Mouse (Mus musculus): ENCODE measurements around the gene Sys1. TPM values are rescaled to one million over a fixed set of nuclear protein-coding genes. Genes with fewer than 3 reads are reported as not detected.

Sys1 gene
- polyA plus RNA-seq, 1 experiment, result not detected

DNA sequence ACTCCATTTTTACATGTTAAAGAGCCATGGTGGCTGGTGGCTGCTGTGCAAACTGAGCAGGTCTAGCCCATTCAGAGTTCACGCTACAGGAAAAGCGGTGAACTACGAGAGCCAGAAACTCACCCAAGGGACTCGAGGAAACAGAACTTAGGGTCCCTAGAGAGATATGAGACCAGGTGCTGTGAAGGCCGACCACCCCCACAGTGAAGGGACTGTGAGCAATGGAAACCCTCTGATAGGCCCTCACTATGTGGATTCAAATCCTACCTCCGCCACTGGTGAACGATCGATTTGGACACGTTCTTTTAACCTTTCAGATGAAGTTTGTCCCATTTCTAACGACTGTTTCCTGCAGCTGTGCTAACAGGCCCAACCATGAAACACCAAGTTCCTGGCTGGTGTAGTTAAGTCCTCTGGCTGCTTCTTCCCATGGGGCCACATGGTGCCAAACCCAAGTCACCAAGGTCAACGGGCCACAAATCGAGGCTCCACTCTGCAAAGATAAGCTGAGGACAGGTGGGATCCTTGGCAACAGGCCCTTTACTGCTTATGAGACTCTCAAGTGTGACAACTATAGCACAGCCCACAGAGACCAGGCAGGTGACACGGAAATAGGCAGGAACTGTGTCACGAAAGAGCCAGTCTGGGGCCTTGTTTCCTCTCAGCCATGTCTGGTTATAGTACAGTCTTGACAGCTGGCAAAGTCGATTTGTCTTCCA is 33.9 kb upstream of the Sys1 start:
- H3K27ac ChIP-seq (ENCODE audit: insufficient read depth, low read depth, low read length), result no peak overlapping the region
- 0 out of 2 replicates have a peak, but pooled peaks cover 5% of the 10 kb centered on the region for H3K4me1 ChIP-seq (ENCODE audit: control insufficient read depth, insufficient read depth, low read length)
- WGBS, result 92% methylated on average over 15 of the region's 15 CpGs
- H3K4me3 ChIP-seq (ENCODE audit: insufficient read depth, low read depth, low read length), result no peak overlapping the region
- TF ChIP-seq CTCF (IDR thresholded peaks at IDR 0.05; ENCODE audit: insufficient read depth, low read depth, low read length) (no peak), POLR2A (IDR thresholded peaks at IDR 0.05; ENCODE audit: insufficient read depth, low read depth, low read length) (no peak)

DNA sequence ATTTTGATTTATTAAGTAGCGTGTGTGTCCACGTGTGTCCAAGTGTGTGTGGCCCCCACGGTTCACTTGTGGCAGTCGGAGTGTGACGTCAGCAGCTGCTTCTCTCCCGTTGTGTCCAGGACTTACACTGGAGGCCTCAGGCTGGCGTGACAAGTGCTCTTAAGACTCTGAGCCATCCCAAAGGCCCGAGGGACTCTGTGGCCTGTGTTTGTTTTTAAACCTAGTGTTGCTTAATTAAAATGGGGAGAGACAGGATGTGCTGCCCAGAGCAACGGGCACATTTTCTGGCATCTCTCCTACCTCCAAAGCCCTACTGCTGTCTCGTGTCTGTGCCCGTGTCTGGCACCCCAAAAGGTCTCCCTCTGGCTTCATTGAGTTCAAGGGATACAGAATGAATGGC is 33.3 kb upstream of the Sys1 start:
- TF ChIP-seq CTCF (IDR thresholded peaks at IDR 0.05; ENCODE audit: insufficient read depth, low read depth, low read length) (no peak), POLR2A (IDR thresholded peaks at IDR 0.05; ENCODE audit: insufficient read depth, low read depth, low read length) (no peak)
- Histone ChIP-seq H3K4me3 (ENCODE audit: insufficient read depth, low read depth, low read length) (no peak overlapping the region), H3K4me1 (ENCODE audit: control insufficient read depth, insufficient read depth, low read length) (0 out of 2 replicates have a peak, but pooled peaks cover 5% of the 10 kb centered on the region), H3K27ac (ENCODE audit: insufficient read depth, low read depth, low read length) (no peak overlapping the region)
- 81% methylated on average over 11 of the region's 11 CpGs for WGBS

DNA sequence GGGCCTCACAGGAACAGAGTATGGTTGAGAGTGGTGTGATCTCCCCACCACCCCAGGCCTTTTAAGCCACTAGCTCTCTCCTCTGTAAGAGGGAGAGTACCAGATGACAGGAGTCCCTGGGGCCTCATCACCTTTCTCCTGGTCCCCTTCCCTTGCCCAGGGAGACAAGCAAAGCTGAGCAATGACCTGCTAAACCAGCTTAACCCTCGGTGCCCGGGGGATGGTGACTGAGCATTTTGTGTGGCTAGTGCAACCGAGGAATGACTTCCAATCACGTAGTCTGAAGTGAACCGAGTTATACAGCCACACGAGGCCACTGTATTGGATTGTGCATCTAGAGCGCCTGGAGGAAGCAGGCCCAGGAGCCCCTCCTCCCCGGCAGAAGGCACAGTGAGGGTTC is 32.4 kb upstream of the Sys1 start:
- WGBS, result 91% methylated on average over 8 of the region's 8 CpGs
- no peak for TF ChIP-seq POLR2A (IDR thresholded peaks at IDR 0.05; ENCODE audit: insufficient read depth, low read depth, low read length)
- Histone ChIP-seq H3K4me1 (ENCODE audit: control insufficient read depth, insufficient read depth, low read length) (0 out of 2 replicates have a peak, but pooled peaks cover 5% of the 10 kb centered on the region), H3K4me3 (ENCODE audit: insufficient read depth, low read depth, low read length) (no peak overlapping the region), H3K27ac (ENCODE audit: insufficient read depth, low read depth, low read length) (no peak overlapping the region)

DNA sequence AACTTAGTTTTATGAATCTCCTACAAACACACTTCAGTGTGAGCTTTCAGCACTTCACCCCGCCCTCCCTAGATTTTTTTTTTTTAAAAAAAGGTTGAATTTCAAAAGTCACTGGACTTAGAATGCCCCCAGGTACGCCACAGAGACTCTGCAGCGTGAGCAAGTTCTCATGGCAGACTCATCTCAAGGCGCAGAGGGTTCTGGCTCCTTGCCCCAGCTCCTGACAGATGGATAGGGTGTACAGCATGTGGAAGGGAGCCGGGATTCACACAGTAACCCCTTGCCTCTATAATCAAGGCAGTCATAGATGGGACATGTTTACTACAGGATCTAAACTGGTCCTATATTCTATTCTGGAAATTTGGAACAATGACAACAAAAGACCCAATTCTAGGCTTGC is 31.4 kb upstream of the Sys1 start:
- TF ChIP-seq POLR2A (IDR thresholded peaks at IDR 0.05; ENCODE audit: insufficient read depth, low read depth, low read length) (no peak), CTCF (IDR thresholded peaks at IDR 0.05; ENCODE audit: insufficient read depth, low read depth, low read length) (no peak)
- peaks cover 5% of the 10 kb centered on the region for H3K4me1 ChIP-seq (ENCODE audit: control insufficient read depth, insufficient read depth, low read length)
- no peak overlapping the region for H3K4me3 ChIP-seq (ENCODE audit: insufficient read depth, low read depth, low read length)
- H3K27ac ChIP-seq (ENCODE audit: insufficient read depth, low read depth, low read length), result no peak overlapping the region
- WGBS, result 80% methylated on average over 5 of the region's 5 CpGs

DNA sequence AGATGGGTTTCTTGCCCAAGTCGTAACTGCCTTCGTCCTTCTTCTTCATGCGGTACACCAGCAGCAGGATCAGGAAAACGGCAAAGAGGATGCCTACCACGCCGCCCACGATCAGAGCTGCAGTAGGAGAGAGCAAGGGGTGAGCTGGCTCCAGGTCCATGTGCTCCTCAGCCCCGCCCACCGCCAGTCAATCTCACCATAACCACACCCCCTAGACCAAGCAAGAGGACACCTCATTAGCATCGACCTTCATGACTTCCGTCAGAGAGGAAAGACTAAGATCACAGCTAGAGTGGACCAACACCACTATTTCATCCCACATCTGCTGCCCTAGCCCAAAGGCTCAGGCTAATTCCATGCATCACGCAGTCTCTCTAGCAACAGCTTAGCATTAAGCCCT is 30.6 kb upstream of the Sys1 start:
- Histone ChIP-seq H3K4me3 (ENCODE audit: insufficient read depth, low read depth, low read length) (no peak overlapping the region), H3K27ac (ENCODE audit: insufficient read depth, low read depth, low read length) (no peak overlapping the region), H3K4me1 (ENCODE audit: control insufficient read depth, insufficient read depth, low read length) (peaks cover 12% of the 10 kb centered on the region)
- 43% methylated on average over 12 of the region's 12 CpGs for WGBS
- TF ChIP-seq CTCF (IDR thresholded peaks at IDR 0.05; ENCODE audit: insufficient read depth, low read depth, low read length) (no peak), POLR2A (IDR thresholded peaks at IDR 0.05; ENCODE audit: insufficient read depth, low read depth, low read length) (no peak)

DNA sequence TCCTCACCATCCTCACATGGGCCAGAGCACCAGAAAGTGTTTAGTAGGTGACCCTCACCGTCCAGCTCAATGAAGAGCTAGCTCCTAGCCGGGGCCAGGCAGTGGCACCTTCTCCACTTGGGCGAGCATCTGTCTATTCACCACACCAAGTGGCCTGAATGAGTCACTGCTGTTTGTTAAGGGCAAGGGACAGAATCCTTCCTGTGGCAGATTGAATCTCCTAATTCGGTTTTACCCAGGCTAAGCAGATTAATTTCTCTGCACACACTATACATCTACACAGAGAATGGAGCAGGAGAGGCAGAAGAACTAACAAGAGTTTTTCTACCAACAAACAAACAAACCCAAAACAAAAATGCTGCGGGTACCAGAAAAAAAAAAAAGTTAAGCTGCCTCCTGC is 29.8 kb upstream of the Sys1 start:
- H3K27ac ChIP-seq (ENCODE audit: insufficient read depth, low read depth, low read length), result no peak overlapping the region
- WGBS, result 88% methylated on average over 5 of the region's 5 CpGs
- TF ChIP-seq CTCF (IDR thresholded peaks at IDR 0.05; ENCODE audit: insufficient read depth, low read depth, low read length) (no peak), POLR2A (IDR thresholded peaks at IDR 0.05; ENCODE audit: insufficient read depth, low read depth, low read length) (no peak)
- peaks cover 18% of the 10 kb centered on the region for H3K4me1 ChIP-seq (ENCODE audit: control insufficient read depth, insufficient read depth, low read length)
- H3K4me3 ChIP-seq (ENCODE audit: insufficient read depth, low read depth, low read length), result no peak overlapping the region

DNA sequence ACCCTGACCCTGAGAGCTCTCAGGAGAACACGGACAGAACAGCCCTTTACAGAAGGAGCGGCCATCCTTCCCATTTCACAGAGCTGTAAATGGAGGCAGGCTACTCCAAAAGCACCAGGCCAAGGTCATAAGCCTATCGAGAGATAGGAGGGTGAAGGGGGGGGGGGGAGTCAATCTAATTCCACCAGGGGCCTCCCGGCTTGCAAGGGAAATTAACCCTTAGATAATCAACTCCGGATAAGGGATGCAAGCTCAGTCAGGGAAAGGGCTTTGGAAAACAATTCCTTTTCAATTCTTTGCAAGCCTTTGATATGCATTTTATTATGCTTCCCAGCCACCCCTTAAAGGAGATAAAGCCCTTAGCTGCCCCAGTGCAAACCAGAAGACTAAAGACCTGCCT is 28.3 kb upstream of the Sys1 start:
- 51% methylated on average over 5 of the region's 5 CpGs for WGBS
- Histone ChIP-seq H3K4me1 (ENCODE audit: control insufficient read depth, insufficient read depth, low read length) (peaks cover 30% of the 10 kb centered on the region), H3K4me3 (ENCODE audit: insufficient read depth, low read depth, low read length) (no peak overlapping the region), H3K27ac (ENCODE audit: insufficient read depth, low read depth, low read length) (no peak overlapping the region)
- TF ChIP-seq POLR2A (IDR thresholded peaks at IDR 0.05; ENCODE audit: insufficient read depth, low read depth, low read length) (no peak), CTCF (IDR thresholded peaks at IDR 0.05; ENCODE audit: insufficient read depth, low read depth, low read length) (no peak)

DNA sequence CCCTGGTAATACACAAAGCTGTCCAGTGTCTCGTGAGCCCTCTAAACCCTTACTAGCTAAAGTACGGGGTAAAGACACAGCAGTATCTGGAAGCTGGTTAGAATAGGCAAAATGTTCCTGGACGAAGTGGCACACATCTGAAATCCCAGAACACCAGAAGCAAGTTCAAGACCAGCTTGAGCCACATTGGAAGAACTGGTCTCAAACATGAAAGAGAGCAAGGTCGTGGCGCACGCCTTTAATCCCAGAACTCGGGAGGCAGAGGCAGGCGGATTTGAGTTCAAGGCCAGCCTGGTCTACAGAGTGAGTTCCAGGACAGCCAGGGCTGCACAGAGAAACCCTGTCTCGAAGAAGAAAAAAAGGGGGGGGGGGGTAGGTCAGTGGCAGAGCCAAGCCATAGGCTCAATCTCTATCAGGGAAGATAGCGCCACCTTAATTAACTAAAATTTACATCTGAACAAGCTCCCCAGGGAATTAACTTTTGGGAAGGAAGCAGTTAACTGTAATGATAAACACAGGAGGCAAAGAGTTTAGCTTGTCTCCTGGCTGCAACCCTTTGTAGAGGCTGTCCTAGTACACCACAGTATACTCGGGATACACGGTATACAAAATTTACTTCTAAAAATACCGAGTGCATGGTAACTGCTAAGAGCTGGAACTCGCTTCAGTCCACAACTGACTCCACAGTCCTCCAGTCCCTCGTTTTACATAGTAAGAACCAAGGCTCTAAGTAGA is 26.7 kb upstream of the Sys1 start:
- 65% methylated on average over 15 of the region's 15 CpGs for WGBS
- TF ChIP-seq POLR2A (IDR thresholded peaks at IDR 0.05; ENCODE audit: insufficient read depth, low read depth, low read length), result no peak
- no peak for TF ChIP-seq CTCF (IDR thresholded peaks at IDR 0.05; ENCODE audit: insufficient read depth, low read depth, low read length)
- H3K4me1 ChIP-seq (ENCODE audit: control insufficient read depth, insufficient read depth, low read length), result peaks cover 32% of the 10 kb centered on the region
- H3K27ac ChIP-seq (ENCODE audit: insufficient read depth, low read depth, low read length), result no peak overlapping the region
- H3K4me3 ChIP-seq (ENCODE audit: insufficient read depth, low read depth, low read length), result no peak overlapping the region

DNA sequence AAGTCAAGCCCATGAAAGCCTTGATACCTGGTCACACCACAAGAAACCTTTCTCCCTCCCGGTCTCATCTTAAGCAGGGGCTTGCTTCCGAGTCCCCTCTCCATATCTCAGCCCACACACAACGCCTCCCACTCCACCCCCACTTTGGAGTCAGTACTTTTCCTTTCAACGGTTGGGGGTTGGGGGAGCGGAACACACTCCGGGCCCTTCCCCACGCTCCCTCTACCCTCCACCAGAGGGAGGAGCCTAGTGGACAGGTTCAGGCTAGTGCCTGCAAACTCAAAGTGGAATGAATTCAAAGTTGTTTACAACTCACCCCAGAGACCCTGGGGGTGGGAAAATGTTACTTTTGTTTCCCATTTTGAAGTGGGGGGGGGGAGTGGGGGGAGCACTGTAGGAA is 26.1 kb upstream of the Sys1 start:
- TF ChIP-seq POLR2A (IDR thresholded peaks at IDR 0.05; ENCODE audit: insufficient read depth, low read depth, low read length) (no peak), CTCF (IDR thresholded peaks at IDR 0.05; ENCODE audit: insufficient read depth, low read depth, low read length) (no peak)
- H3K4me3 ChIP-seq (ENCODE audit: insufficient read depth, low read depth, low read length), result no peak overlapping the region
- WGBS, result 26% methylated on average over 7 of the region's 7 CpGs
- H3K4me1 ChIP-seq (ENCODE audit: control insufficient read depth, insufficient read depth, low read length), result peaks cover 32% of the 10 kb centered on the region
- no peak overlapping the region for H3K27ac ChIP-seq (ENCODE audit: insufficient read depth, low read depth, low read length)

Measured in olfactory bulb, adult 2 months (tissue).